Mouse (Mus musculus): Measurements from ENCODE around the gene Chp1. TPM values are rescaled to one million over a fixed set of nuclear protein-coding genes. Genes with fewer than 3 reads are reported as not detected.
"Not testable (repeated sequence)": the region's sequence is repeated elsewhere in the genome, so short reads cannot be mapped to it uniquely, and the experiment has no call there.

Gene Chp1
- polyA plus RNA-seq, 1 experiment from 2014 or later = 129 TPM

- TF ChIP-seq EP300 (IDR thresholded peaks at IDR 0.05) (peak; percentile 72; the same call in 1 of the 2 replicates), CTCF (IDR thresholded peaks at IDR 0.05) (no peak; the same call in 1 of the 2 replicates)
- peak overlapping the region; percentile 92 for H3K4me3 ChIP-seq (ENCODE audit: low read depth, low read length)
- H3K36me3 ChIP-seq (ENCODE audit: insufficient read depth, low read length) = peaks cover 18% of the 10 kb centered on the region
- no peaks in the 10 kb centered on the region for H3K27me3 ChIP-seq (replicated peaks; ENCODE audit: insufficient read depth, low read length)
- H3K4me1 ChIP-seq (ENCODE audit: insufficient read depth, low read depth, low read length) = peaks cover 7% of the 10 kb centered on the region
- under 1% methylated on average over 46 of the region's 61 CpGs for WGBS
- peak overlapping the region; percentile 92 for H3K9ac ChIP-seq (replicated peaks; ENCODE audit: low read depth)
- DNase-seq (ENCODE audit: low spot score) (peak; percentile 98), ATAC-seq (peak; percentile 99)
- peak overlapping the region; percentile 75 for H3K4me2 ChIP-seq (replicated peaks; ENCODE audit: low read depth, low read length)
- H3K9me3 ChIP-seq (ENCODE audit: low read length) = no peaks in the 10 kb centered on the region
- H3K27ac ChIP-seq (ENCODE audit: low read length) = peak overlapping the region; percentile 96
Measured at GRCm38 (mm10) chr2:119594113-119594981, 46.9 kb downstream of the Chp1 start.

GRCm38 (mm10) chr2:119595308-119595707 is 47.8 kb downstream of the Chp1 start:
- Histone ChIP-seq H3K4me2 (replicated peaks; ENCODE audit: low read depth, low read length) (peak overlapping the region; percentile 75), H3K9ac (replicated peaks; ENCODE audit: low read depth) (peak overlapping the region; percentile 92; the same call in 1 of the 2 replicates), H3K36me3 (ENCODE audit: insufficient read depth, low read length) (peaks cover 18% of the 10 kb centered on the region), H3K9me3 (ENCODE audit: low read length) (no peaks in the 10 kb centered on the region), H3K4me1 (ENCODE audit: insufficient read depth, low read depth, low read length) (peaks cover 7% of the 10 kb centered on the region), H3K4me3 (ENCODE audit: low read depth, low read length) (peak overlapping the region; percentile 92), H3K27me3 (replicated peaks; ENCODE audit: insufficient read depth, low read length) (no peaks in the 10 kb centered on the region), H3K27ac (ENCODE audit: low read length) (no peak overlapping the region)
- no peak for DNase-seq (ENCODE audit: low spot score)
- TF ChIP-seq CTCF (IDR thresholded peaks at IDR 0.05) = no peak
- no peak for TF ChIP-seq EP300 (IDR thresholded peaks at IDR 0.05)
- WGBS = 19% methylated on average over 4 of the region's 4 CpGs
- no peak for ATAC-seq

DNA sequence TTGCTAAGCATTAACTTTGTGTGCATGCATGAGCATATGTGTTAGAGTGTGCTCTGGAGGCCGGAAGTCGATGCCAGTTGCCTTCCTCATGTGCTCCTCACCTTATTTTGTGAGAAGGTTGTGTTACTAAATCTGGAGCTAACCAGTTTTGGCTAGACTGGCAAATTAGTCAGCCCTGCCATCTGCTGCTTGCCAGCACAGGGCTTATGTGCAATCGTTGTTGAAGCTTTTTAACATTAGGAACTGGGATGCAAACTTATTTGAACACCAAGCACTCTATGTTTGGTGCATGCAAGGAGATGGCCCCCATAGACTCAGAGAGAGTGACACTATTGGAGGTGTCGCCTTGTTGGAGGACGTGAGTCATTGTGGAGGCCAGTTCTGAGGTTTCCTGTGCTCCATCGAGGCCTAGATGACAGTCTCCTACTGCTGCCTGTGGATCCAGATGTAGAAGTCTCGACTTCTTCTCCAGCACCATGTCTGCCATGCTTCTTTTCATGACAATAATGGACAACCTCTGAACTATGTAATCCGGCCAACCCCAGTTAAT is 49.4 kb downstream of the Chp1 start:
- Histone ChIP-seq H3K4me2 (replicated peaks; ENCODE audit: low read depth, low read length) (no peak overlapping the region), H3K4me3 (ENCODE audit: low read depth, low read length) (no peak overlapping the region), H3K27ac (ENCODE audit: low read length) (no peak overlapping the region), H3K9ac (replicated peaks; ENCODE audit: low read depth) (no peak overlapping the region), H3K27me3 (replicated peaks; ENCODE audit: insufficient read depth, low read length) (no peaks in the 10 kb centered on the region), H3K9me3 (ENCODE audit: low read length) (no peaks in the 10 kb centered on the region), H3K4me1 (ENCODE audit: insufficient read depth, low read depth, low read length) (peaks cover 7% of the 10 kb centered on the region), H3K36me3 (ENCODE audit: insufficient read depth, low read length) (peaks cover 15% of the 10 kb centered on the region)
- no peak for DNase-seq (ENCODE audit: low spot score)
- TF ChIP-seq CTCF (IDR thresholded peaks at IDR 0.05) (no peak), EP300 (IDR thresholded peaks at IDR 0.05) (no peak)
- 82% methylated on average over 8 of the region's 8 CpGs for WGBS
- ATAC-seq = no peak

- Histone ChIP-seq H3K36me3 (ENCODE audit: insufficient read depth, low read length) (peaks cover 15% of the 10 kb centered on the region), H3K4me3 (ENCODE audit: low read depth, low read length) (no peak overlapping the region), H3K9ac (replicated peaks; ENCODE audit: low read depth) (no peak overlapping the region), H3K27me3 (replicated peaks; ENCODE audit: insufficient read depth, low read length) (no peaks in the 10 kb centered on the region), H3K9me3 (ENCODE audit: low read length) (no peaks in the 10 kb centered on the region), H3K27ac (ENCODE audit: low read length) (no peak overlapping the region), H3K4me2 (replicated peaks; ENCODE audit: low read depth, low read length) (no peak overlapping the region), H3K4me1 (ENCODE audit: insufficient read depth, low read depth, low read length) (peaks cover 3% of the 10 kb centered on the region; the same call in 1 of the 2 replicates)
- WGBS = 92% methylated on average over 4 of the region's 4 CpGs
- TF ChIP-seq EP300 (IDR thresholded peaks at IDR 0.05) (no peak), CTCF (IDR thresholded peaks at IDR 0.05) (no peak)
- no peak for DNase-seq (ENCODE audit: low spot score)
- no peak for ATAC-seq
Measured at GRCm38 (mm10) chr2:119601027-119601426, 53.5 kb downstream of the Chp1 start.

DNA sequence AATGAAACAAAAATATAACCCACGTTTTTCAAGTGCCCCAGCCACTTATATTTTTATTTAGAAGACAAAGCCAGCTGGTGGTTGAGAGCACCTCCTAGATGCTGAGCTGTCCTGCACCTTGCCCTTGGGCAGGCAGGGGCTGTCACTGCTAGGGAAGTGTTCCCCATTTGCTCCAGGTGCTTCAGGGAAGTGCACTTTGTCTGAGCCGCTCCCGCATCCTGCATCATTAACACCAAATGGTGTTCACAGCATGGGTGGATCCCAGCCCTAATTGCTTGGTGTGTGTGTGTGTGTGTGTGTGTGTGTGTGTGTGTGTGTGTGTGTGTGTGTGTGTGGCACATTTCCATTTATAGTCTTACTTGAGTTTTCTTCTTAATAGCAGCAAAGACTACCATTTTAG is 54.1 kb downstream of the Chp1 start:
- ATAC-seq; H3K9me3 ChIP-seq (ENCODE audit: low read length); H3K27me3 ChIP-seq (replicated peaks; ENCODE audit: insufficient read depth, low read length); DNase-seq (ENCODE audit: low spot score); H3K9ac ChIP-seq (replicated peaks; ENCODE audit: low read depth); H3K27ac ChIP-seq (ENCODE audit: low read length); H3K4me3 ChIP-seq (ENCODE audit: low read depth, low read length); H3K4me1 ChIP-seq (ENCODE audit: insufficient read depth, low read depth, low read length); H3K4me2 ChIP-seq (replicated peaks; ENCODE audit: low read depth, low read length): not testable (repeated sequence)
- WGBS = 71% methylated on average over 3 of the region's 3 CpGs
- peaks cover 15% of the 10 kb centered on the region for H3K36me3 ChIP-seq (ENCODE audit: insufficient read depth, low read length)

DNA sequence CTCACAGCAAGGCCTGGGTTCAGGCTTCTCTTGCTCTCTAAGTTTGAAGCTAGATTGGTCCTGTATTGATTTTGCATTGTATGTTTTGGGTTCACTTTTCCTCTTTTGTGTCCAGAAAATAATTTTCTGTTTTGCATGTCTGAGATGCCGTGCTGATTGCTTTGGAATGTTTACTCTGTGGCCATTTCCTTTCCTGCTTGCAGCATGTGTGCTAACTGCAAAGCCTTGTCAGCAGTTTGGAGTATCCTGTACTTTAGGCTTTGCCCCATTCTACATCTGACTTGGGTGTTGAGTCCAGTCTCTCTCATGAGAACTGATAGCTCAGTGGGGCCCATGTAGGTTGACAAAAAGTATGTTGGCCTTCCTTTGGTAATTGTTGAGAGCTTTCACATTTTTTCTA is 55.0 kb downstream of the Chp1 start:
- Histone ChIP-seq H3K4me3 (ENCODE audit: low read depth, low read length) (no peak overlapping the region), H3K27ac (ENCODE audit: low read length) (no peak overlapping the region), H3K9me3 (ENCODE audit: low read length) (no peaks in the 10 kb centered on the region), H3K36me3 (ENCODE audit: insufficient read depth, low read length) (peaks cover 8% of the 10 kb centered on the region), H3K9ac (replicated peaks; ENCODE audit: low read depth) (no peak overlapping the region), H3K4me2 (replicated peaks; ENCODE audit: low read depth, low read length) (no peak overlapping the region), H3K27me3 (replicated peaks; ENCODE audit: insufficient read depth, low read length) (no peaks in the 10 kb centered on the region), H3K4me1 (ENCODE audit: insufficient read depth, low read depth, low read length) (no peaks in the 10 kb centered on the region)
- ATAC-seq (peak; percentile 50; the same call in 1 of the 2 replicates), DNase-seq (ENCODE audit: low spot score) (no peak)
- no peak for TF ChIP-seq EP300 (IDR thresholded peaks at IDR 0.05)
- TF ChIP-seq CTCF (IDR thresholded peaks at IDR 0.05) = no peak
- WGBS = 9% methylated on average over 1 of the region's 1 CpGs
